Mouse (Mus musculus) gastrocnemius, postnatal 25 days (tissue): ENCODE data around the gene Tusc2. TPM values are rescaled to one million over a fixed set of nuclear protein-coding genes. Genes with fewer than 3 reads are reported as not detected.
"Not testable (repeated sequence)": the region's sequence is repeated elsewhere in the genome, so short reads cannot be mapped to it uniquely, and the experiment has no call there.

ENCODE experiments used
- DNase-seq: peaks from one replicate; pipeline ENCODE4 v3.0.0; 2022
- total RNA-seq, 2 experiments: library from RNA; stranded (reverse); gene quantifications; 1 replicate in 1 of 2; 2 replicates in 1 of 2; pipeline ENCODE4 v1.2.3; 2021

The Tusc2 gene
- total RNA-seq, 2 experiments from 2014 or later, result 30.5 to 31.1 TPM

DNA sequence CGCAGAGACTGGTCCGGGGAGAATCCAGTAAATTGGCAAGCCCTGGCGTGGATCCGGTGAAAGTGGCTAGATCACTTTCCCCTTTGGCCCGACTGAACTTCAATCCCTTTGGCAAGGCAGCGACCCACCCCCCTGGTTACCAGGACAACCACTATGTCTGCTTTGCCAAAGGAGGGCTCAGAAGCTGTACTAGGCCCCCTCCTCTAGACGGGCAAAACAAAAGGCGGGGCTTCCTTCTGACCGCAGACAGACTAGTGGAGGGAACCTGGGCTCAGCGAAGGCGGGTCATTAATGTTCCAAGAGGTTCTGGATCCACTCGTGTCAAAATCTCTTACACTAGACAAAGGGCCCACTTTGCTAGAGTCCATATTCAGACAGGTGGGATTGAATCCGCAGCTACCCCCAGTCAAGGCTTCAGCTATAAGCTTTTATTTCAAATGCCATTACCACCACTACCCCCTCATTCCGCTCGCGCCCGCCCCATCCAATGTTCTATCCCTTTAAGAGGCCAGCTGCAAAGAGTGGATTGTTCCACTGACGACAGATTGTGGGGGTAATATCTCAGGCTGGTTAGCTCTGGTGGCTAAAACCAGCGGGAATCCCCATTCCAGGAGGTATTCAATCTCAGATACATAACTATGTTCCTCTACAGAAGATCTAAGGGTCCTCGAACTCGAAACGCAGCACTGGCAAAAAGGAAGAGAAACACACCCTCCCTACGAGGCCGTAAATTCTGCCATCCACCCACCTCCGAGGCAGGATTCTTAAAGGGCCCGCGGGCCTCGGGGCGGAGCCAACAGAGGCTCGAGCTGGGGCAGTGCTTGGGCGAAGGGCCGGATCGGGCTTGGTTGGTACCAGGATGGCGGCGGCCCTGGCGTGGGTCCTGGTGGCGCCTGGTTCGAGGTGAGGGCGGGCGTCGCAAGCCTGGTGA, 5.5 kb downstream of the Tusc2 start:
- peak; percentile 84 for DNase-seq

GRCm38 (mm10) chr9:107569270-107569669, 6.2 kb downstream of the Tusc2 start:
- no peak for DNase-seq

DNA sequence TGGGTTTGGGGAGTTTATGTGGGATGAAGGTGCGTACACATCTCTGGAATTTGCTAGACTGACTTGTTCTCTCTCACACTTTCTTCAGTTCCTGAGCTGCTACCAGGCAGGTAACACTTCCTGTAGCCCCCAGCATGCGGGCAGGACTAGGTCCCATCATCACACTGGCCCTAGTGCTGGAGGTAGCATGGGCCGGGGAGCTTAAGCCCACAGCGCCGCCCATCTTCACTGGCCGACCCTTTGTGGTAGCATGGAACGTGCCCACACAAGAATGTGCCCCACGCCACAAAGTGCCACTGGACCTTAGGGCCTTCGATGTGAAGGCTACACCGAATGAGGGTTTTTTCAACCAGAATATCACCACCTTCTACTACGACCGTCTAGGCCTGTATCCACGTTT, 7.0 kb downstream of the Tusc2 start:
- no peak for DNase-seq

GRCm38 (mm10) chr9:107570845-107571244, 7.8 kb downstream of the Tusc2 start:
- no peak for DNase-seq

GRCm38 (mm10) chr9:107571534-107572326, 8.7 kb downstream of the Tusc2 start:
- DNase-seq, result no peak

- no peak for DNase-seq
These were observed 9.2 kb downstream of the Tusc2 start for GRCm38 (mm10) chr9:107572327-107572662.

DNA sequence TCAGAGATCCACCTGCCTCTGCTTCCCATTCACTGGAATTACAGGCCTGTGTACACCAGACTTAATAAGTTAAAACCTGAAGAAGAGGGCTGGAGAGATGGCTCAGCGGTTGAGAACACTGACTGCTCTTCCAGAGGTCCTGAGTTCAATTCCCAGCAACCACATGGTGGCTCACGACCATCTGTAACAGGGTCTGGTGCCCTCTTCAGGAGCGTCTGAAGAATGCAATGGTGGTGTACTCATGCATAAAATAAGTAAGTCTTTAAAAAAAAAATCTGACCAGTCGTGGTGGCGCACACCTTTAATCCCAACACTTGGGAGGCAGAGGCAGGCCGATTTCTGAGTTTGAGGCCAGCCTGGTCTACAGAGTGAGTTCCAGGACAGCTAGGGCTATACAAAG, 10.7 kb downstream of the Tusc2 start:
- not testable (repeated sequence) for DNase-seq

DNA sequence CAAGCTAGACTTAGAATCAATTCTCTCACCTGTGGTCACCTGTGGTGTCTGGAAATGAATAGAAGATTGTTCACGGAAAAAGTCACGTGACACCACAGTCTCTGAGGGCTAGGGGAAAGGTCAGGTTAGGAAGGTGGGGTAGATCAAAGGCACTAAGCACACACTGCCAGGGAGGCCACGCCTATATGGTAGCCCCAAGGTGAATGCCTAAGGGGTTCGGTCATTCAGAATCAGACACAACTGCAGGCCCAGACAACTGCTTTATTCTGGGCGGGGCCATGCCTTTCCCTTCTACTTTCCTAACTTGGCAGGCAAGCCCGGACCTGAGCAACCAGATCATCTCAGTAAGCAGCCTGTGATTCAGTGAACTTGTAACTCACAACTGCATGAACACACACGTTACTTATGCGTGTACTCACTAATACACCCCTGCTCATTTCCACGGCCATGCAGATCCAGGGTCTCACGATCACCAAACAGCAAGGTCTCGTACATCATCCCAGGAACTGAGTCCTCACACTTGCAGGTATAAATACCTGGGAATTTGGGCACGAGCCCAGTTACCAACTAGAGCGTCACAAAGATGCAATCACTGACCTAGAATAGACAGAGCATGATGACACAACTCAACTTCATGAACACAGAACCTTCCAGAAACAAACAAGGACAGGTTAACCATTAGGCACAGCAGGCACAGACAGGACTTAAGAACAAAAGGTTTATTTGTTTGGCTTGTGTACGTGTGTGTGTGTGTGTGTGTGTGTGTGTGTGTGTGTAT, 12.7 kb downstream of the Tusc2 start:
- no peak for DNase-seq

DNA sequence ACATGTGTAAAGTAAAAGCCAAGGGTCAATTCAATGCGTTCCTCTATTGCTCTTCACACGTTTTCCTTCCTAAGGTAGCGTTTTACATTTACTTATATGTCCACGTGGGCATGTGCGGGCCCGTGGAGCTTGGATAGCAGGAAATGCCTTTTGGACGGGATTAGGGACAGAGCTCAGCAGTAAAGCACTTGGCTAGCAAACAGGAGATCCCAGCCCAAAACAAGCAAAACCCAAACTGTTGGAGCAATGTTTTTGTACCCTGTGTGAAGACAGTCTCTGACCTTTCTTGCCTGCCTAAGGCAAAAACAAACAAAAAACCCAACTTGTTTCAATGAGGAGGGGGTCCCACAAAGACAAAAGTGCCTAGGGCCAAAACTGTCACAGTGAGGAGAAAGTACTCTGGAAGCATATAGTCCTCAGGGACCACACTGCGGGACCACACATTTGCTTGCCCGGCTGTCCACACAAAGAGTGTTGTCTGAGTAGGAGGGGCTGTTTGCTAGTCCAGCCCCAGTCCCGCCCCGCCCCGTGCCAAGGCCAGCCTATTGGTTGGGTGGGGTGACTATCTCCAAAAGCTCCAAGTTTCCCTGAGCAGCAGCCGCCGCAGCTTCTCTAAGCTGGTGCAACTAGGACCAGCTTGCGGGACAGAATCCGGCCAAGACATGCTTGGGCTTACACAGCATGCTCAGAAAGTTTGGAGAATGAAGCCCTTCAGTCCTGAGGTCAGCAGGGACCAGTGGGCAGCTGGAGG, 13.5 kb downstream of the Tusc2 start, which contains the start of gene Hyal1:
Gene Hyal1, plus strand, starts transcription at position 571 of the 751 bp plus-strand sequence.
- peak; percentile 87 for DNase-seq

- DNase-seq, result no peak
These were observed 14.8 kb downstream of the Tusc2 start for GRCm38 (mm10) chr9:107577871-107578270.

GRCm38 (mm10) chr9:107578587-107578986, 15.5 kb downstream of the Tusc2 start, which contains the start of gene Naa80:
Naa80 (plus strand) TSS chr9:107578887.
- DNase-seq, result no peak

DNA sequence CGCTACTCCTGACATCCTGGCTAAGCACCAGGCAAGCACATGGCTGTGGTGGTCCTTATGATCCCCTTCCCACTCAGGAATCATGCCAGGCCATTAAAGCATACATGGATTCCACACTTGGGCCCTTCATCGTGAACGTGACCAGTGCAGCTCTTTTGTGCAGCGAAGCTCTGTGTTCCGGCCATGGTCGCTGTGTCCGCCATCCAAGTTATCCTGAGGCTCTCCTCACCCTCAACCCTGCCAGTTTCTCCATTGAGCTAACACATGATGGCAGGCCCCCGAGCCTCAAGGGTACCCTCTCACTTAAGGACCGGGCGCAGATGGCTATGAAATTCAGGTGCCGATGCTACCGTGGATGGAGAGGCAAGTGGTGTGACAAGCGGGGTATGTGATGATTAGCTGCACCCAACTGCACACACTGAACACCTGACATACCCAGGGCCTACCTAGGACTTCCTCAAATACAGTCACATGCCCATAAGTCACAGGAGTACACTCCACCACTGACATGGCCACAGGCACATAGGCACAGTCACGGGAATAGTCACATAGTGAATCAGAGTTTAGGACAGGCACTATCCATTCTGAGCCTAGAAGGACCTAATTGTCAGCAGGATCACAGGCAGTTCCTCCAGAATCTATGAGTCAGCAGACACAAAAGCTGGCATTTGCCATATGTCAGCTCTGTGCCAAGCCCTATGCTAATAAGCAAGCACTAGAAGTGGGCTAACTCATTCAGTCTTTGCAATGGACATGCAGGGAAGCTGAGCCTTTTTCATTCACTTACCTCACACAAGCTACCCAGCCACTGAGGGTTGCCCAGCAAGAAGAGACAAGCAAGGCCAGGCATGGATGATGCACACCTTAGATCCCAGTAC, 16.2 kb downstream of the Tusc2 start:
- no peak for DNase-seq

GRCm38 (mm10) chr9:107580501-107581317, 17.7 kb downstream of the Tusc2 start, which contains the start of gene Hyal3:
Hyal3 (plus strand) TSS chr9:107580818.
- peak; percentile 90 for DNase-seq

DNA sequence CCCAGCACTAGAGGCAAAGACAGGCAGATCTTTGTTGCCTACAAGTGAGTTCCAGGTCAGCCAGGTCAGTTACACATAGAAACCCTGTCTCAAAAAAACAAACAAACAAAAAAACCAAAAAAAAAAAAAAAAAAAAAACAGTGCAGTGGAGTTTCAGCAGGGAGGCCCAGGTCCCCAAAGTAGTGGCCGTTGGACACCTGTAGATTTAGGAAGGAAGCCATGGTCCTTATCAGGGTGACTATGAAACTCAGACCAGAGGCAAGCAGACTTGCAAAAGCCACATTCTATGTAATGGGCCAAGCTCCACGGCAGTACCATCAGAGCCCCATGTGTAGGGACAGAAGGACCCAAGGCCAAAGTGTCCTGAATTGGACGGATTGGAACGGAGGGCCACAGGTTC, 18.5 kb downstream of the Tusc2 start:
- DNase-seq, result no peak

DNA sequence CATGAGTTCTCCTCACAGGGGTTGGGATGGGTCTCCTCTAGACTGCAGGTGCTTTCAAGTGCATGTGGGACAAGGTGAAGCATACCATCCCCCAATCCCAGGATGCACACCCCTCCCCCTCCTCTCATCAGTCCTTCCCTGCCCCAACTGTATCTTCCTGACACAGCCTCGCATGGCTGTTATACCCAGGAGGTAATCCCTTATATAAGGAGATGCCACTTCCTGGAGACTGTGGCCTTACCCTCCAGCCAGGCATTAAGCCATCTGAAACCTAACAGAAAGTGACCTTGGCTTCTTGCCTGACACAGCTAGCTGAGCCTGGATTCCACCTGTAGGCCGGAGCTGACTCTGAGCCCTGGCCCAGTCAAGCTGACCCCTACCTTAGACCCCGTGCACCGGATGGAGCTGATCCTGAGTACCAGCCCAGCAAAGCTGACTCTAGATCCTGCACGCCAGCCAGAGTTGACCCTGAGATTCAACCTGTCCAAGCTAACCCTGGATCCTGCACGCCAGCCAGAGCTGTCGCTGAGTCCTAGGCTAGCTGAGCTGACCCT, 19.5 kb downstream of the Tusc2 start:
- no peak for DNase-seq

GRCm38 (mm10) chr9:107583174-107583573, 20.1 kb downstream of the Tusc2 start:
- no peak for DNase-seq

DNA sequence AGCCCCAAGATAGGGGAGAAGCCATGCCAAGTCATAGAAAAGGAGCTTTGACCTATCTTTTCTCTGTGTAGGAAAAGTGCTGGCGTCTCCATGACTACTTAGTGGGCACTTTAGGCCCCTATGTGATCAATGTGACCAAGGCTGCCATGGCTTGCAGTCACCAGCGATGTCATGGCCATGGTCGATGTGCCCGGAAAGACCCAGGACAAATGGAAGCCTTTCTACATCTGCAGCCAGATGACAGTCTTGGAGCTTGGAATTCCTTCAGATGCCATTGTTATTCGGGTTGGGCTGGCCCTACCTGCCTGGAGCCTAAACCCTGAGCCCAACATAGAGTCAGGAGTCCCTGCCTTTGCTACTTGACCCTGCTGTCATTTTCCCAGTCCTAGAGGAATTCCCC, 23.4 kb downstream of the Tusc2 start:
- no peak for DNase-seq

GRCm38 (mm10) chr9:107586974-107587832, 24.1 kb downstream of the Tusc2 start, which contains the start of gene Ifrd2:
Ifrd2 (plus strand) TSS chr9:107587642.
- peak; percentile 98 for DNase-seq
